Mouse (Mus musculus): Measurements from ENCODE around the gene B3galt1.

GRCm38 (mm10) chr2:67622902-67623301 is 57.2 kb downstream of the B3galt1 start:
- TF ChIP-seq TAL1 (IDR thresholded peaks at IDR 0.05; ENCODE audit: low read length) (no peak), GATA1 (IDR thresholded peaks at IDR 0.05; ENCODE audit: low read length) (no peak)
